Mouse (Mus musculus): ENCODE measurements around the gene 1700017D01Rik.

1700017D01Rik gene

GRCm38 (mm10) chr19:11048009-11048408 lies 82.7 kb downstream of the 1700017D01Rik start:
- no peak for DNase-seq (ENCODE audit: low spot score)
